Mouse (Mus musculus) limb, embryonic 14.5 days (tissue): ENCODE measurements around the gene Dlg2. TPM values are rescaled to one million over a fixed set of nuclear protein-coding genes. Genes with fewer than 3 reads are reported as not detected.

Source experiments
- ATAC-seq: fragments of 200-750 bp; cut with Nextera tagmentation; 2 replicates; pipeline ENCODE4 v1.8.0; 2017; ENCODE audit warnings: low read depth, moderate number of reproducible peaks, moderate TSS enrichment; ENCODE audit not compliant: low FRiP score
- DNase-seq: peaks from one replicate; pipeline ENCODE4 v3.0.0-alpha.2; 2015; ENCODE audit warnings: low spot score
- H3K27ac ChIP-seq: fragments of 300-500 bp; sonication (generic); replicated peaks from 2 replicates; pipeline ENCODE4 v1.5.1; 2014; ENCODE audit warnings: low read depth, mild to moderate bottlenecking, low read length, moderate library complexity, mixed read lengths
- H3K27me3 ChIP-seq: fragments of 300-500 bp; sonication (generic); 2 replicates; pipeline ENCODE4 v1.6.1; 2014; ENCODE audit warnings: low read length, mixed read lengths; ENCODE audit not compliant: control insufficient read depth, insufficient read depth
- H3K36me3 ChIP-seq: fragments of 300-500 bp; sonication (generic); 2 replicates; pipeline ENCODE4 v1.6.1; 2014; ENCODE audit warnings: mild to moderate bottlenecking, low read length, moderate library complexity, mixed read lengths; ENCODE audit not compliant: control insufficient read depth, insufficient read depth
- H3K4me1 ChIP-seq: fragments of 300-500 bp; sonication (generic); 2 replicates; pipeline ENCODE4 v1.6.1; 2014; ENCODE audit warnings: antibody characterized with exemption, low read length, mixed read lengths; ENCODE audit not compliant: control insufficient read depth, insufficient read depth
- H3K4me2 ChIP-seq: fragments of 300-500 bp; sonication (generic); replicated peaks from 2 replicates; pipeline ENCODE4 v1.6.1; 2014; ENCODE audit warnings: low read depth, mild to moderate bottlenecking, low read length, moderate library complexity; ENCODE audit not compliant: severe bottlenecking
- H3K4me3 ChIP-seq: fragments of 300-500 bp; sonication (generic); replicated peaks from 2 replicates; pipeline ENCODE4 v1.5.1; 2014; ENCODE audit warnings: low read length
- H3K9ac ChIP-seq: fragments of 300-500 bp; sonication (generic); 2 replicates; pipeline ENCODE4 v1.6.1; 2014; ENCODE audit warnings: mild to moderate bottlenecking, low read depth, low read length, moderate library complexity; ENCODE audit not compliant: severe bottlenecking
- H3K9me3 ChIP-seq: fragments of 300-500 bp; sonication (generic); 2 replicates; pipeline ENCODE4 v1.6.1; 2016; ENCODE audit warnings: low read length; ENCODE audit not compliant: control insufficient read depth
- POLR2A ChIP-seq: fragments of 200-500 bp; IDR thresholded peaks from 2 replicates; pipeline ENCODE4 v1.8.0; 2012; ENCODE audit warnings: inconsistent platforms, mild to moderate bottlenecking, moderate library complexity, borderline replicate concordance; ENCODE audit not compliant: insufficient read depth, insufficient read length; ENCODE audit errors: extremely low read depth
- WGBS: fragments of 180-500 bp; shearing (Covaris S2); extraction: QIAGEN DNeasy Blood & Tissue Kit; methylation state at CpG from one replicate; pipeline ENCODE4 v1.1.7; 2014; 5-methylcytosine and 5-hydroxymethylcytosine counted together
- polyA plus RNA-seq, 2 experiments: library from polyadenylated mRNA; depleted of rRNA in 1 of 2; stranded (reverse) in 1 of 2; unstranded in 1 of 2; fragments of >200 nt; fragmentation: Nextera tagmentation in 1 of 2; extraction: Ambion mirVana in 1 of 2; gene quantifications; 2 replicates each; pipeline versions ENCODE4 v1.2.1 to v1.2.3; 2012 to 2014

Gene Dlg2
- polyA plus RNA-seq, 2 experiments: 4.6 to 7.3 TPM

- no peaks in the 10 kb centered on the region for H3K27me3 ChIP-seq
- no peaks in the 10 kb centered on the region for H3K4me1 ChIP-seq
- 60% methylated on average over 1 of the region's 1 CpGs for WGBS
- ATAC-seq: no peak
- H3K27ac ChIP-seq: no peak overlapping the region
- DNase-seq: no peak
- H3K36me3 ChIP-seq: no peaks in the 10 kb centered on the region
- no peaks in the 10 kb centered on the region for H3K9me3 ChIP-seq
- H3K9ac ChIP-seq: no peak overlapping the region
- TF ChIP-seq POLR2A: no peak
- H3K4me3 ChIP-seq: no peak overlapping the region
- H3K4me2 ChIP-seq: no peak overlapping the region
Observed at GRCm38 (mm10) chr7:91583566-91583965, 1107.1 kb downstream of the Dlg2 start.

GRCm38 (mm10) chr7:91591261-91592170 lies 1115.0 kb downstream of the Dlg2 start:
- no peak overlapping the region for H3K9ac ChIP-seq
- WGBS: 70% methylated on average over 5 of the region's 5 CpGs

DNA sequence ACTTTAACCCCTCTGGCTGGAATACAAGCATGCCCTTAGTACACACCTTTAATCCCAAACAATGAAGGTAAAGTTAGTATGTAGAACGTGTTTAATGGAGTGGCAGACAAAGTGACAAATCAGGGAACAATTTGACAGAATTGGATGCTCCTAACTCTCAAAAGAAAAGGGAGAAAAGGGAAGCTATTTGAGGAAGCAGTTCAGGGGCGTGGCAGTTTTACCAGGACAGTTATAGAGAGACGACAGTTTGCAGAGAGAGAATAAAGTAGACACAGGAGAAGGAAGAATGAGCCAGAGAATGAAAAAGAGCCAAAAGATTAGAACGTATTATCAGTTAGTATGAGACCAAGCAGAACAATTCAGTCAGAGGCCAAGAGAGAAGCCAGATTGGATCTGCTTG lies 1122.1 kb downstream of the Dlg2 start:
- WGBS: 71% methylated on average over 4 of the region's 4 CpGs
- Histone ChIP-seq H3K4me3 (no peak overlapping the region), H3K27ac (no peak overlapping the region), H3K4me1 (no peaks in the 10 kb centered on the region), H3K9me3 (no peaks in the 10 kb centered on the region), H3K36me3 (no peaks in the 10 kb centered on the region), H3K9ac (no peak overlapping the region), H3K4me2 (no peak overlapping the region), H3K27me3 (no peaks in the 10 kb centered on the region)
- DNase-seq: no peak
- no peak for TF ChIP-seq POLR2A
- ATAC-seq: no peak

More at GRCm38 (mm10) chr7:91591261-91592170, 1115.0 kb downstream of the Dlg2 start:
- Histone ChIP-seq H3K9me3 (no peaks in the 10 kb centered on the region), H3K4me3 (no peak overlapping the region), H3K36me3 (no peaks in the 10 kb centered on the region), H3K27me3 (no peaks in the 10 kb centered on the region), H3K4me1 (no peaks in the 10 kb centered on the region), H3K27ac (no peak overlapping the region), H3K4me2 (no peak overlapping the region)
- no peak for ATAC-seq
- no peak for DNase-seq
- no peak for TF ChIP-seq POLR2A

DNA sequence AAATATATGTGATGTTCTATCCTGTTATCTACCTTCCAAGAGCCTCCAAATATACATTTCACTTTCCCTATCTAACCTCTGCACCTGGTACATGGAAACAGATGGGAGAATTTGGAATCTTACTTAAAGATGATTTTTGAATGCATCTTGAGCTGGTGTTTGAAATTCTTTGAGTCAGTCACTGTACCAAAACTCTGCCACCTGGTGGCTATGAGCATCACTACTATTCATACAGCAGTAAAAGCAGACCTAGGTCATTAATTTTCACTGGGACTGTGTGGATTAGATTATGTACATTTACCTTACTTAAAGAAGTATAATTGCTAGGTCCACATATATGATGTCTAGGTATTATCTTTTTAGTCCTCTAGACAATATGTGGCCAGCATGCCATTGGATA lies 1124.8 kb downstream of the Dlg2 start:
- no peak for TF ChIP-seq POLR2A
- no peak overlapping the region for H3K4me3 ChIP-seq

DNA sequence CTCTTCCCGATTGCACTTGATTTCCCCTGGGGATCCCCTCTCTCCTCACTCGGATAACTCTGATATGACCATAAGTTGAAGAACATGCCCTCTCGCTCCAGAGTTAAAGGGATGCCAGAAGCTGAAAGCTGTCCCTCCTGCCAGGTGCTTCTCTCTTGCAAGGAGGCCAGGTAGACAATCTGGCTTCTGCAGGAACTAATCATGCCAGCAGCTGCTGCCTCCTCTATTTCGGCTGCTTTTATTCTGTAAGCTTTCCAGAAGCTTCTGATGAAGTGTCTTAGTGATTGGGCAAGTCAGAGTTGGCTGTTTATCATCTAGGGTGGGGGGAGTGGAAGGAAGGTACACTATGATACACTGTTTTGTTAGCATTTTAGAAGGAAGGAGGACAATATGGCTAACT lies 1127.1 kb downstream of the Dlg2 start:
- no peak for TF ChIP-seq POLR2A
- Histone ChIP-seq H3K4me1 (no peaks in the 10 kb centered on the region), H3K4me2 (no peak overlapping the region), H3K9ac (no peak overlapping the region), H3K27me3 (no peaks in the 10 kb centered on the region), H3K36me3 (no peaks in the 10 kb centered on the region), H3K27ac (no peak overlapping the region), H3K9me3 (no peaks in the 10 kb centered on the region), H3K4me3 (no peak overlapping the region)
- WGBS: 74% methylated on average over 4 of the region's 4 CpGs
- ATAC-seq (no peak), DNase-seq (no peak)

More for the DNA sequence above, 1124.8 kb downstream of the Dlg2 start:
- H3K4me2 ChIP-seq: no peak overlapping the region
- H3K4me1 ChIP-seq: no peaks in the 10 kb centered on the region
- DNase-seq: peak; percentile 23
- ATAC-seq: no peak
- H3K9ac ChIP-seq: no peak overlapping the region
- no peaks in the 10 kb centered on the region for H3K9me3 ChIP-seq
- no peaks in the 10 kb centered on the region for H3K36me3 ChIP-seq
- H3K27me3 ChIP-seq: no peaks in the 10 kb centered on the region
- no peak overlapping the region for H3K27ac ChIP-seq
